Mouse (Mus musculus): ENCODE measurements around the gene Crispld2.

- TF ChIP-seq CTCF (IDR thresholded peaks at IDR 0.05; ENCODE audit: low read depth, low read length) (no peak), POLR2A (IDR thresholded peaks at IDR 0.05; ENCODE audit: borderline replicate concordance, low read depth, low read length) (no peak)
Measured at GRCm38 (mm10) chr8:120052318-120052717, 60.1 kb downstream of the Crispld2 start.

Data from bone marrow macrophage, adult 2 months (primary cell).